Mouse (Mus musculus) adrenal gland, adult 18-20 months (tissue): ENCODE data around the gene Mfsd4a. TPM values are rescaled to one million over a fixed set of nuclear protein-coding genes. Genes with fewer than 3 reads are reported as not detected.

ENCODE experiments used
- DNase-seq, 2 experiments: peaks; one replicate each; pipeline ENCODE4 v3.0.0; 2021 to 2022; ENCODE audit warnings: low spot score in 2 of 2
- total RNA-seq, 2 experiments: library from RNA; stranded (reverse); gene quantifications; 1 replicate in 1 of 2; 2 replicates in 1 of 2; pipeline ENCODE4 v1.2.3; 2021

The Mfsd4a gene
- total RNA-seq, 2 experiments from 2014 or later = 13.3 to 31.0 TPM

GRCm38 (mm10) chr1:131995062-131995461 is 72.8 kb downstream of the Mfsd4a start:
- peak; percentile 54 to 66 for DNase-seq

- peak in 1 of 2 experiments; percentile 63 for DNase-seq
Observed at GRCm38 (mm10) chr1:131993169-131994040, 74.5 kb downstream of the Mfsd4a start.

- no peak for DNase-seq
Observed at GRCm38 (mm10) chr1:131992561-131993001, 75.3 kb downstream of the Mfsd4a start.

- DNase-seq = no peak
Observed at GRCm38 (mm10) chr1:131990083-131990760, 77.6 kb downstream of the Mfsd4a start.

- DNase-seq = no peak
Observed at GRCm38 (mm10) chr1:131989476-131989875, 78.4 kb downstream of the Mfsd4a start.

GRCm38 (mm10) chr1:131987432-131987831 is 80.4 kb downstream of the Mfsd4a start:
- DNase-seq = no peak

- DNase-seq = no peak
Observed at GRCm38 (mm10) chr1:131983806-131984205, 84.1 kb downstream of the Mfsd4a start.

GRCm38 (mm10) chr1:131982907-131983306 is 85.0 kb downstream of the Mfsd4a start:
- DNase-seq = peak; percentile 76 to 80

- peak; percentile 73 to 80 for DNase-seq
Observed at GRCm38 (mm10) chr1:131981378-131982013, 86.4 kb downstream of the Mfsd4a start.

- peak in 1 of 2 experiments; percentile 38 for DNase-seq
Observed at GRCm38 (mm10) chr1:131980471-131980870, 87.4 kb downstream of the Mfsd4a start.

- DNase-seq = no peak
Observed at GRCm38 (mm10) chr1:131976886-131977285, 91.0 kb downstream of the Mfsd4a start.

- no peak for DNase-seq
Observed at GRCm38 (mm10) chr1:131973991-131974390, 93.9 kb downstream of the Mfsd4a start.

Other genes with a start within 250 kb of the Mfsd4a start
- gene Slc41a1, start 240.6 kb downstream of the Mfsd4a start, total RNA-seq = 10 to 100 TPM; 29.4 to 41.6 TPM
- 10 to 100 TPM; 14.2 to 14.5 TPM for gene Rab29, start 200.8 kb downstream of the Mfsd4a start, total RNA-seq
- gene Nucks1, start 157.5 kb downstream of the Mfsd4a start, total RNA-seq = 100 to 1,000 TPM; 107 to 130 TPM
- gene Slc45a3, start 105.1 kb downstream of the Mfsd4a start, total RNA-seq = 10 to 100 TPM; 22.9 to 33.6 TPM
- gene Elk4, start 60.5 kb downstream of the Mfsd4a start, total RNA-seq = 10 to 100 TPM; 79.8 to 86.4 TPM
- 10 to 100 TPM; 16.1 to 16.3 TPM for gene Cdk18, start 71.6 kb upstream of the Mfsd4a start, total RNA-seq
- under 1 TPM in 1 of 2 experiments, not detected in 1; 0.43 TPM for gene Lemd1, start 123.4 kb upstream of the Mfsd4a start, total RNA-seq
- gene AC124108.1, start 123.4 kb upstream of the Mfsd4a start, total RNA-seq = not detected
- not detected for gene Gm10188, start 161.7 kb upstream of the Mfsd4a start, total RNA-seq
- gene Klhdc8a, start 230.6 kb upstream of the Mfsd4a start, total RNA-seq = 100 to 1,000 TPM; 114 to 144 TPM
- gene Nuak2, start 248.1 kb upstream of the Mfsd4a start, total RNA-seq = 1 to 10 TPM; 4.6 to 6.9 TPM